Mouse (Mus musculus) cerebellum, adult 2 months (tissue): ENCODE data around the gene Mob3a.

ENCODE experiments used
- CTCF ChIP-seq: fragments of 200-500 bp; IDR thresholded peaks from 2 replicates; pipeline ENCODE4 v1.5.1; 2011; ENCODE audit warnings: low read depth, mild to moderate bottlenecking, control low read depth, low read length, moderate library complexity, borderline replicate concordance; ENCODE audit not compliant: insufficient read depth
- POLR2A ChIP-seq: fragments of 200-500 bp; IDR thresholded peaks from 2 replicates; pipeline ENCODE4 v1.6.1; 2011; ENCODE audit warnings: low read length, control low read depth, borderline replicate concordance; ENCODE audit not compliant: insufficient read depth

- no peak for TF ChIP-seq CTCF
- no peak for TF ChIP-seq POLR2A
These were observed 1.0 kb downstream of the Mob3a start for GRCm38 (mm10) chr10:80700732-80701131.
